Mouse (Mus musculus) C2C12 (cell line): Measurements from ENCODE around the gene Fuca2. TPM values are rescaled to one million over a fixed set of nuclear protein-coding genes. Genes with fewer than 3 reads are reported as not detected.

Experiments
- H3K27me3 ChIP-seq: one replicate; pipeline ENCODE4 v1.6.1; 2011; ENCODE audit not compliant: control insufficient read depth, insufficient read depth, insufficient read length
- H3K36me3 ChIP-seq: one replicate; pipeline ENCODE4 v1.6.1; 2011; ENCODE audit not compliant: control insufficient read depth, insufficient read depth
- H3K4me3 ChIP-seq: one replicate; pipeline ENCODE4 v1.5.1; 2011; ENCODE audit warnings: mild to moderate bottlenecking, control low read depth; ENCODE audit not compliant: poor library complexity, insufficient read depth, severe bottlenecking
- H3K79me2 ChIP-seq: one replicate; pipeline ENCODE4 v1.6.1; 2011; ENCODE audit not compliant: control insufficient read depth, insufficient read depth
- H3K79me3 ChIP-seq: one replicate; pipeline ENCODE4 v1.6.1; 2011; ENCODE audit warnings: low read depth, control low read depth
- H3ac ChIP-seq: one replicate; pipeline ENCODE3; 2011; ENCODE audit warnings: low read depth; ENCODE audit not compliant: control insufficient read depth, insufficient read length
- CEBPB ChIP-seq: IDR thresholded peaks from one replicate; pipeline ENCODE4 v1.6.1; 2011; ENCODE audit warnings: low read depth, mild to moderate bottlenecking, control low read depth, moderate library complexity
- CTCF ChIP-seq: IDR thresholded peaks from one replicate; pipeline ENCODE4 v1.5.1; 2011; ENCODE audit not compliant: control insufficient read depth, insufficient read depth, insufficient read length
- FOSL1 ChIP-seq: IDR thresholded peaks from one replicate; pipeline ENCODE4 v1.8.0; 2011; ENCODE audit warnings: mild to moderate bottlenecking, low read length; ENCODE audit not compliant: poor library complexity, insufficient read depth, severe bottlenecking
- MAX ChIP-seq: IDR thresholded peaks from one replicate; pipeline ENCODE4 v1.6.1; 2011; ENCODE audit warnings: mild to moderate bottlenecking, control low read depth
- MYOD1 ChIP-seq: IDR thresholded peaks from one replicate; pipeline ENCODE4 v1.6.1; 2011; ENCODE audit warnings: low read depth; ENCODE audit not compliant: control insufficient read depth, insufficient read length
- MYOG ChIP-seq: IDR thresholded peaks from one replicate; pipeline ENCODE4 v1.6.1; 2011; ENCODE audit not compliant: control insufficient read depth, insufficient read length; ENCODE audit errors: extremely low read depth
- USF1 ChIP-seq: IDR thresholded peaks from one replicate; pipeline ENCODE4 v1.6.1; 2011; ENCODE audit warnings: low read depth, mild to moderate bottlenecking, control low read depth, moderate library complexity
- polyA plus RNA-seq: library from polyadenylated mRNA; unstranded; fragments of >200 nt; fragmentation: generic; extraction: Trizol; gene quantifications from one replicate; pipeline ENCODE4 v1.2.1, GENCODE M21; 2012; ENCODE audit warnings: missing spikeins

The Fuca2 gene
- polyA plus RNA-seq, 1 experiment, result 4.4 TPM

DNA sequence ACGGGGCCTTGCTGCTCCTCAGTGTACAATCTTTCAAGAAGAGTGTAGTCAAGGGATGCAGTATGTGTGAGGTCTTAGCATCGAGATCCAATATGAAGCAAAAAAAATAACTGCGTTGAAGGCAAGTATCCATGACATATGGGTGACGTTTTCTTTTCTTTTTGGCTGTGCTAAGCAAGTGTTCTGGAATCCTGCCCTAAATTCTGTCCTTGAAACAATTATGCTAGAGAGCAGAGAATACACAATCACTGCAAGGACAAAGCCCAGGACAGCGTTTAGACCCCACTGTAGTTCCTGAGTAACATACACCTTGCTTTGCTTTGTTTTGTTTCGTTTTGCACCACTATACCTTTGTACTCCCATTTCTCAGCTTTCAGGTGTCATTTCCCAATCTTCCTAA lies 20.0 kb upstream of the Fuca2 start:
- H3K79me3 ChIP-seq, result no peaks in the 10 kb centered on the region
- no peaks in the 10 kb centered on the region for H3K79me2 ChIP-seq
- no peaks in the 10 kb centered on the region for H3K36me3 ChIP-seq
- no peak for TF ChIP-seq FOSL1
- no peak for TF ChIP-seq USF1
- H3ac ChIP-seq, result no peak overlapping the region
- H3K4me3 ChIP-seq, result no peak overlapping the region
- peaks cover 19% of the 10 kb centered on the region for H3K27me3 ChIP-seq

DNA sequence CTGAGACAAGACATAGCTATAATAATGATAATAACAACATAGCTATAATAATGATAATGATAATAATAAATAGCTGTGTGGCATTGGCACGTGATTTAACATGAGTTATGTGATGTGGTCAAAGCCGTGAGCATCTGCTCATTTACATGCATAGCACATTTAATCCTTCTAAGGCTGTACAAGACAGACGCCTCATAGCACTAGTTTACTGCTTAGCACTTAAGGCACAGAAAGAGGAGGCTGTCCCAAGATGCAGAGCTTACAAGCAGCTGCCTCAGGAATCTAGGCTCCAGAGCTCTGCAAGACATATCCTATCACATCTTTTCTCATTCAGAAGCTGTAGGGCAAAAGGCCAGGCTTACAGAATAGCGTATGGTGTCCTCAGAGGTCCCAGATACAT lies 13.4 kb upstream of the Fuca2 start:
- no peaks in the 10 kb centered on the region for H3K79me2 ChIP-seq
- no peak for TF ChIP-seq MYOD1
- no peak for TF ChIP-seq FOSL1
- no peak for TF ChIP-seq CEBPB
- no peak for TF ChIP-seq MYOG
- no peak for TF ChIP-seq USF1
- no peak for TF ChIP-seq CTCF
- TF ChIP-seq MAX, result no peak
- no peaks in the 10 kb centered on the region for H3K27me3 ChIP-seq
- H3ac ChIP-seq, result no peak overlapping the region
- H3K79me3 ChIP-seq, result no peaks in the 10 kb centered on the region
- no peak overlapping the region for H3K4me3 ChIP-seq
- no peaks in the 10 kb centered on the region for H3K36me3 ChIP-seq

DNA sequence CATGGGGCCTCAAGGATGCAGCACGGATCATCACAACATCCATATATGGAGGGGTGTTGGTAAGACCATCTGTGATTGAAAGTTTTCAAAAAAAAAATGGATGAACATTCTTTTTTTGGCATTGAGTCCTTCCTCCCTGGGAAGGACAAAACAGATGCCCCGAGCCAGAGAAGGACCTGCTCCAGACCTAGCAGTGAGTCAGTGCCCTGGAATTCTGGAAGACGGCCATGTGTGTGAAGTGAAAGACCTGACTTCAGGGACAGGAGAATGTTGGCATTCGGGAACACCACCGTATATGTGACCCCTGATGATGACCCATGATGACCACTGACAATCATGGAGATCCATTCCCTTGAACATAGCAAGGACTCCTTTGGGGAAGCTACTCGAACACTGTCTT lies 9.7 kb upstream of the Fuca2 start:
- no peaks in the 10 kb centered on the region for H3K79me2 ChIP-seq
- no peak overlapping the region for H3ac ChIP-seq
- H3K79me3 ChIP-seq, result no peaks in the 10 kb centered on the region
- no peaks in the 10 kb centered on the region for H3K27me3 ChIP-seq
- no peak overlapping the region for H3K4me3 ChIP-seq
- no peak for TF ChIP-seq CEBPB
- no peak for TF ChIP-seq USF1
- TF ChIP-seq MYOD1, result no peak
- TF ChIP-seq MYOG, result no peak
- TF ChIP-seq CTCF, result no peak
- TF ChIP-seq MAX, result no peak
- no peak for TF ChIP-seq FOSL1
- no peaks in the 10 kb centered on the region for H3K36me3 ChIP-seq

DNA sequence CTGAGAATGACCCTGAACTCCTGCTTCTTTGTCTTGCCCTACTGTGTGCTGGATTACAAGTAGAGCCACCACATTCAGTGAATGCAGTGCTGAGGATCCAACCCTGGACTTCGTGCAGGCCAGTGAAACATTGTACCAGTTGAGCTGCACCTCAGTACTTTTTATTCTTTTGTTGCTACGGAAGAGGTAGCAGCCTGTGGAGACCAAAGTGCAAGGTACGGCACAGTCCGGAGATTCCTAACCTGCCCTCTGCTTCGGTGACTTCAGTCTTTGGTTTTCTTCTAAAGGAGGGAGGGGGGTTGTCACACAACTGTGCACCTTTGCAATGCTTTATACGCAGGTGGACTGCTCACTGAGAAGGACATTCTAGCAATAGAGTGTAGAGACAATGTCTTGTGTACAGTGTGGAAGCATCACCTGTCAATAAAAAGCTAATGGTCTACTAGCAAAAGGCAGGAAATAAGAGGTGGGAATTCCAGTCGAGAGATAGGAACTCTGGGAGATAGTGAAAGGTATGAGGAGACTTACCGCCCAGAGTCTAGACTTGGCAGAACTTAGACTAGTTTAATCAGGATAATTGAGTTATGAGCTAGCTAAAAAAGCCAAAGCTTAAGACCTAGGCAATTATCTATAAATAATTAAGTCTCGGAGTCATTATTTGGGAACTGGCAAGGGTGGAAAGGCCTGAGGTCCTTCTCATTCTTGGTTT lies 5.2 kb upstream of the Fuca2 start:
- Histone ChIP-seq H3ac (no peak overlapping the region), H3K36me3 (no peaks in the 10 kb centered on the region), H3K27me3 (no peaks in the 10 kb centered on the region), H3K79me3 (no peaks in the 10 kb centered on the region), H3K79me2 (no peaks in the 10 kb centered on the region), H3K4me3 (no peak overlapping the region)
- TF ChIP-seq CTCF (no peak), MAX (no peak), USF1 (no peak), FOSL1 (no peak), MYOD1 (no peak), CEBPB (no peak), MYOG (no peak)

DNA sequence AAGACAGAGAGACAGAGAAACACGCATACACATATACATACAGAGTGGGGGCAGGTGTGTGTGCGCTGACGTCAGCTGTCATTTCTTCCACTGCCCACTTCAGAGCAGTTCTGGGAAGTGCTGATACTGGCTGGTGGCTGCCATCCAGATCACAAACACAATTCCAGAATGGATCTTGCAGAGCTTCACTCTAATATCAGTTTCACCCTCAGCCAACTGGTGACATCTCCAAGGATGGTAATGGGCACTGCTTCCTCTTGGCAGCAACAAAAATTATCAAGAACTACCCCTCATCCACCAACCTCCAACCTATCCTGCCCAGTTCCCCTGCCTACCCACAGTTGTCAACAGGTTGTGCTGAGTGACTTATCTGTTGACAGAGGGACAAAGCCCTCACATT lies 3.0 kb upstream of the Fuca2 start:
- H3K4me3 ChIP-seq, result no peak overlapping the region
- H3K79me3 ChIP-seq, result no peaks in the 10 kb centered on the region
- no peaks in the 10 kb centered on the region for H3K79me2 ChIP-seq
- no peak overlapping the region for H3ac ChIP-seq
- TF ChIP-seq CTCF (no peak), MYOD1 (no peak), USF1 (no peak)
- no peaks in the 10 kb centered on the region for H3K27me3 ChIP-seq
- no peaks in the 10 kb centered on the region for H3K36me3 ChIP-seq

DNA sequence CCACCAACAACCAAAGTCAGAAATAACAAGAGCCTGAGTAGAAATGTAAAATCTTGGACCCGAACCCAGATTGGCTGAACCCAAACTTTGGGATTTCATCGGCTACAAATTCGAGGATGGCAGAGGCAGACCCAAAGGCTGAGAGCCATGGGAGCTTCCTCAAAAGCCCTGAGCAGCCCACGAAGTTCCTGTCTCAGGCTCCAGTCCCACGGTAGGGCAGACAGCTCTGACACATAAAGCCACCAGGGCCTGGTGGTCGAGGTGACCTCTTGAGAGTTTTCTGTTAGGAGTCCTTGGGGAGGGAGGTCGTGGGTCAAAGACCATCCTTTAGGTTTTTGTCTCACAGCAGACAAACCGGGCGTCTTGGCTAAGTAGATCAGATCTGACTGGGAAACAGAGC lies 1.1 kb downstream of the Fuca2 start:
- Histone ChIP-seq H3K79me3 (no peaks in the 10 kb centered on the region), H3K79me2 (no peaks in the 10 kb centered on the region), H3ac (no peak overlapping the region), H3K36me3 (no peaks in the 10 kb centered on the region), H3K27me3 (no peaks in the 10 kb centered on the region), H3K4me3 (no peak overlapping the region)
- TF ChIP-seq MYOD1 (no peak), FOSL1 (no peak), USF1 (no peak), CEBPB (no peak), CTCF (no peak), MYOG (no peak), MAX (no peak)
